Mouse (Mus musculus) ES-E14 (cell line): ENCODE measurements around the gene Eef1akmt2.

Experiments
- CHD2 ChIP-seq: IDR thresholded peaks from 2 replicates; pipeline ENCODE4 v1.6.1; 2014; ENCODE audit warnings: mild to moderate bottlenecking, low read depth, low read length, inconsistent platforms
- HCFC1 ChIP-seq: IDR thresholded peaks from 2 replicates; pipeline ENCODE4 v1.6.1; 2012; ENCODE audit warnings: low read length, inconsistent platforms, borderline replicate concordance; ENCODE audit not compliant: insufficient read depth
- MAFK ChIP-seq: IDR thresholded peaks from 2 replicates; pipeline ENCODE4 v1.6.1; 2014; ENCODE audit warnings: mild to moderate bottlenecking, low read depth, low read length, inconsistent platforms; ENCODE audit not compliant: insufficient read depth
- ZC3H11A ChIP-seq: IDR thresholded peaks from 2 replicates; pipeline ENCODE4 v1.6.1; 2012; ENCODE audit warnings: low read depth, mild to moderate bottlenecking, inconsistent platforms, low read length, borderline replicate concordance
- ZNF384 ChIP-seq: IDR thresholded peaks from 2 replicates; pipeline ENCODE4 v1.6.1; 2012; ENCODE audit warnings: low read depth, low read length, inconsistent platforms

- TF ChIP-seq CHD2 (no peak), ZNF384 (no peak), HCFC1 (no peak), MAFK (no peak), ZC3H11A (no peak)
Observed at GRCm38 (mm10) chr7:132780611-132781010, 71.9 kb downstream of the Eef1akmt2 start.
